25 mouse cellular contexts compared by ENCODE assay signal in the genomic region with DNA sequence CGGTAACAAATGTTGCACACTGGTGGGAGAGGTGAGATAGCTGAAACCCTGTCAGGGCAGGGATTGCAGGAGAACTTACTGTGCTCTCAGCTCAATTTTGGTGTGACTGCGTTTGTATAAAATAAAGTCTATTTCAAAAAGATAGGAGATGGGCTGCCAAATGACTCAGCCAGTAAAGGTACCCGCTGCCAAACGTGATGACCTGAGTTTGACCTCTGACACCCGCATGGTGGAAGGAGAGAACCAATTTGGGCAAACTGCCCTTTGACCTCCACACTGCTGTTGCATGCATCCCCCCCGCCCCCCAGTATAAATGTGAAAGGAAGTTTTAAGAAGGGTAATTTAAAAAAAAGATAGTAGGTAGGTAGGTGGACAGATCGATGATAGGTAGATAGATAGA.
"Had no signal": no experiment of that assay in that cellular context is flagged by ENCODE, and none has a peak within 500 bp of the region (broad histone marks: within the 10 kb centered on the region; RNA-seq: fewer than 3 reads in every experiment).

No protein-coding gene starts in this region.

- H3K9ac ChIP-seq: heart, embryonic 13.5 days; heart, embryonic 15.5 days; hindbrain, embryonic 13.5 days; hindbrain, embryonic 15.5 days; kidney, embryonic 15.5 days; limb, embryonic 13.5 days; limb, embryonic 15.5 days; liver, embryonic 14.5 days had no signal

- DNase-seq: gastrocnemius, postnatal 14 days; gastrocnemius, postnatal 36 days; heart, adult 18-20 months; heart, postnatal 14 days; heart, postnatal 36 days; kidney, adult 11 months; kidney, adult 2 months; kidney, adult 9 months; kidney, postnatal 14 days; kidney, postnatal 36 days; layer of hippocampus, adult 9-11 months; layer of hippocampus, postnatal 36 days; left cerebral cortex, postnatal 4 days had no signal

- H3K4me3 ChIP-seq: heart, embryonic 13.5 days; heart, embryonic 15.5 days; hindbrain, embryonic 13.5 days; hindbrain, embryonic 15.5 days; kidney, embryonic 15.5 days; limb, embryonic 13.5 days; limb, embryonic 15.5 days had no signal

- H3K4me2 ChIP-seq: heart, embryonic 13.5 days; heart, embryonic 15.5 days; hindbrain, embryonic 13.5 days; hindbrain, embryonic 15.5 days; kidney, embryonic 15.5 days; limb, embryonic 13.5 days; limb, embryonic 15.5 days; liver, embryonic 11.5 days had no signal

- H3K36me3 ChIP-seq: heart, embryonic 13.5 days; heart, embryonic 15.5 days; hindbrain, embryonic 13.5 days; hindbrain, embryonic 15.5 days; kidney, embryonic 15.5 days; limb, embryonic 13.5 days; limb, embryonic 15.5 days had no signal

- H3K27ac ChIP-seq: heart, embryonic 13.5 days; heart, embryonic 15.5 days; hindbrain, embryonic 13.5 days; hindbrain, embryonic 15.5 days; hindbrain, postnatal 0 days; kidney, embryonic 15.5 days; kidney, postnatal 0 days; limb, embryonic 13.5 days; limb, embryonic 15.5 days; liver, embryonic 14.5 days had no signal

- H3K4me1 ChIP-seq: hindbrain, embryonic 13.5 days; hindbrain, embryonic 15.5 days; kidney, embryonic 15.5 days; limb, embryonic 13.5 days; limb, embryonic 15.5 days had no signal

- H3K9me3 ChIP-seq: heart, embryonic 13.5 days; heart, embryonic 15.5 days; hindbrain, embryonic 13.5 days; hindbrain, embryonic 15.5 days; kidney, embryonic 15.5 days; limb, embryonic 13.5 days; limb, embryonic 15.5 days had no signal

- ATAC-seq: hindbrain, postnatal 0 days; intestine, embryonic 16.5 days had no signal

- H3K27me3 ChIP-seq: heart, embryonic 13.5 days; heart, embryonic 15.5 days; hindbrain, embryonic 13.5 days; hindbrain, embryonic 15.5 days; kidney, embryonic 15.5 days; limb, embryonic 13.5 days; limb, embryonic 15.5 days had no signal
